Mouse (Mus musculus) adrenal gland, postnatal 25 days (tissue): ENCODE measurements at regions not wholly inside any gene's neighbourhood (a gene's known extent, or its start where the extent isn't known, plus 50 kb on each side); places are given as distances from the start of the nearest gene placed in this dataset.

ENCODE experiments used
- DNase-seq: peaks from one replicate; pipeline ENCODE4 v3.0.0; 2021; ENCODE audit warnings: mixed read lengths

- no peak for DNase-seq
These were observed 189.1 kb upstream of the Bmp2 start for GRCm38 (mm10) chr2:133362693-133363443.

GRCm38 (mm10) chr2:133371490-133372215, 180.3 kb upstream of the Bmp2 start:
- no peak for DNase-seq

- no peak for DNase-seq
These were observed 178.4 kb upstream of the Bmp2 start for GRCm38 (mm10) chr2:133373543-133373942.

GRCm38 (mm10) chr2:133381054-133381453, 170.9 kb upstream of the Bmp2 start:
- DNase-seq, result peak; percentile 36

GRCm38 (mm10) chr2:133383135-133383920, 168.6 kb upstream of the Bmp2 start:
- no peak for DNase-seq

GRCm38 (mm10) chr2:133385297-133385696, 166.7 kb upstream of the Bmp2 start:
- DNase-seq, result no peak

- DNase-seq, result no peak
These were observed 164.6 kb upstream of the Bmp2 start for GRCm38 (mm10) chr2:133387349-133387748.

GRCm38 (mm10) chr2:133392298-133392697, 159.7 kb upstream of the Bmp2 start:
- no peak for DNase-seq

GRCm38 (mm10) chr2:133397566-133397965, 154.4 kb upstream of the Bmp2 start:
- no peak for DNase-seq

GRCm38 (mm10) chr2:133399059-133399690, 152.8 kb upstream of the Bmp2 start:
- no peak for DNase-seq

- no peak for DNase-seq
These were observed 151.0 kb upstream of the Bmp2 start for GRCm38 (mm10) chr2:133400963-133401362.

GRCm38 (mm10) chr2:133416990-133417581, 134.9 kb upstream of the Bmp2 start:
- no peak for DNase-seq

- DNase-seq, result no peak
These were observed 132.2 kb upstream of the Bmp2 start for GRCm38 (mm10) chr2:133419686-133420303.

- no peak for DNase-seq
These were observed 126.4 kb upstream of the Bmp2 start for GRCm38 (mm10) chr2:133425538-133425937.

- no peak for DNase-seq
These were observed 124.9 kb upstream of the Bmp2 start for GRCm38 (mm10) chr2:133427039-133427438.

GRCm38 (mm10) chr2:133429369-133430062, 122.4 kb upstream of the Bmp2 start:
- no peak for DNase-seq

- peak; percentile 44 for DNase-seq
These were observed 121.1 kb upstream of the Bmp2 start for GRCm38 (mm10) chr2:133430741-133431438.

GRCm38 (mm10) chr2:133432141-133432813, 119.7 kb upstream of the Bmp2 start:
- no peak for DNase-seq
